Mouse (Mus musculus) ES-CJ7 (cell line): ENCODE measurements at regions not wholly inside any gene's neighbourhood (a gene's known extent, or its start where the extent isn't known, plus 50 kb on each side); places are given as distances from the start of the nearest gene placed in this dataset.

Experiments
- DNase-seq: peaks from one replicate; pipeline ENCODE4 v3.0.0; 2011; ENCODE audit warnings: low read depth, low spot score

DNA sequence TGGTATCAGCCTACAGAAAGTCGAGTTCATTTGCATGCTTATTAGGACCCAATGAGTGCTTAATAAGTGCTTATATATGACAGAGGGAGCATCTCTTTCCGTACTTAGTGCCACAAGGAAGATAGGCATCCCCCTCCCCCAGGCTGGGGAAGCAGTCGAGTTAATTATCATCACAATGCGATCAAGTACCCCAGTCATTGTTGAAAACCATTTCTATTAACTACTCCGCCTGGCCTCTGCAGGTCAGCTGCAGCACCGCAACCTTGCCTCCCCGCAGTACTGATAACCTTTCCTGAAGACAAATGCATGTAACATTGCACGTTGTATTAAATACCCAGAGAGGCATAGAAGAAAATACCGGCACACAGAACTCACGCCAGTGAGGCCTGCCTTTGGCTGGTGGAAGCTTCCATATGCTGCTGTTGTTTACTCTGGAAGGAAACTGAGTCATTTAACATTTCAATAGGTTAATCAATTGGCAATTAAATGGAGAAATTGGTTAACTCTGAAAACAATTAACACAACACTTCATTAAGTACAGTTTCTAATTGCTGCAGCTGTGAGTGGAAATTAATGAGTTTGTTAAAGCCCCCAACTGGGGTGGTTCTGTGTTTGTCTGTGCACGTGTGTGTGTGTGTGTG is 80.6 kb upstream of the Otx2 start:
- DNase-seq, result peak; percentile 93

DNA sequence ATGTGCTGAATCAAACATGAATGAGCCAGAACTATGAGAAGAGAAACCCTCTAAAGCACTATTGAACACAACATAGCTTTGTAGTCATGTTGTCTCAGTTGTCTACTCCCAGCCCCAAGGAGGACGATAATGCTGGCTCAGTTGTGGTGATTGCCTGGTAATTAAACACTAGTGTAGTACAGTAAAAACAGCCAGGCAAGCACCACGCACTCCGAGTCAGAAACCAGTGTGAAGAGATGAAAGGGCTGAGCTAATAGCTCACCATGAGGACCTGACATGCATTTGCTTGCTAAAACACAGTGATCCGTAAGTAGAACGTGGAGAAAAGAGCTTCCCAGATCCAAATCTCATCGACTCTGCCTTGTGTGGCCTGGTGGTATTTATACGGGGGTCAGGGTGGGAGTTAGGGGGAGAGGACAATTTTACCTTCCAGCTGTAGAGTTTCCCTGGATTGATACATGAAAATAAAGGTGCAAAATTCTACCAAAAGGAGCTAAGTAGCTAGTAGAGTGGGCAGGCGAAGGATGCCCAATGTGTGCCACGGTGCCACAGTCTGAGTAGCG is 80.0 kb upstream of the Otx2 start:
- peak; percentile 19 for DNase-seq

DNA sequence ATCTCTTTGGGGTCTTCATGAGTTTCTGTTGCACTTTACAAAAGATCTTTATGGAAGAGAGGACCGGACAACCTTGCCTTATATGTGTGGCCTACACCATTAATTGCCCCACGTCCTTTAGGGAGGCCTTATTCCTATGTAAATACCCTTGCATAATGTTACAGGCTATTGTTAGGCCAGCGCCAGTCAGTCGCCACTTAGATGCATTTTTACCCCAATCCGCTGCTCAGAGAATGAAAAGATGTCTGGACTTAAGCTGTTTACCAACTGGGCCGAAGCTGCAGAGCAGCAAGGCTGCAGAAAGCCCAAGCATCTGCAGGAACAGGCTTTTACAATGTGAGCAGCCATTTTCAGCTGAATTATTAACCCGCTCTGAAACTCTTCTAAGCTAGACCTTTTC is 79.5 kb upstream of the Otx2 start:
- no peak for DNase-seq

DNA sequence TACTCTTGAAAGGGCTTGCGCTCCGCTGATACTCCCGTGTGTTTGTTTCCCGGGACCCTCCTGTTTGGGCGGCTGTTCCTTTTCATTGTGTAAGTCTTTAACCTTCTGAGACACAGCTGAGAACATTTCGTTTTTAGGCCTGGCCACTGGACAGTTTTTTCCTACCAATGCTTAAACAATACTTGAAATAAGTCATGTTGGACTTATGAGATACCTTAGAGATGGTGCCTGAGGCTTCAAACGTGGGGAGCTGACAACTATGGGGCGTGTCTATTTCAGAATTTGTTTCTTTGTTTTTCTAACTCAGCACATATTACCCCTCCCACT is 78.9 kb upstream of the Otx2 start:
- no peak for DNase-seq

DNA sequence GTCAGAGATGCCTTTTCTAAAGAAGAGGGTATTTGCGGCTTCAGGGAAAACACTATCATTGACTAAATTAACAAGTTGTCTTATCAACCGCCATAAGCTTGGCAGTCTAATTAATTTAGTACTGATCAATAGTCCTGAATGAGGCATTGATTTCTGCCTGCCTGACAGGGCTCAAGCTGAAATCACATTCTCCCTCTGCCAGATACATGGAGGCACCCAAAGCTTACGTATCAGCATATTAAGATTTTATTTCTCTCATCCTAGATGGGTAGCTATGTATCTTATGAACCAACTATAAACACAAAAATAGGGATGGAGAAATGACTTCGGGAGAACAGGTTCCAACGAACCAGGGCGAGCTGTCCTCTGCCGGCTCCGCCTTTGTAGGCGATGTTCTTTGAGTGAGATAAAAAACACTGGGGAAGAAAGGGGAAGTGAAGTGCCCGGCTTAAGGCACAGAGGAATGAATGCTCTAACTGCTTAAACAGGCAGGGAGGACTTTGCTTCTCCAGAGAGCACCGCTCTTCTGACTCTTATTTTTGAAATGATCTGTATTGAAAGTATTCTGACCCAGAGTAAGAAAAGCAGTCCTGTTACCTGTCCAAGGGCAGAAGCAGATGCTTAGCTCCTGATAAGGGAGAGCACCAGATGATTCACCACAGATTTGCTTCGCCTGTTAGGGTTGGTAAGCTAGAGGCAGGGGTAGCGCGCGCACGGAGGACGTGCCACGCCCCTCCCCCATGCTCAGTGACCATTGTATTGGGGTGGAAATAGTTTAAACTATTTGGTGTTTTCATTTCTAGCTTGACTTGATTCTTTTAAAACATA is 78.3 kb upstream of the Otx2 start:
- DNase-seq, result no peak

DNA sequence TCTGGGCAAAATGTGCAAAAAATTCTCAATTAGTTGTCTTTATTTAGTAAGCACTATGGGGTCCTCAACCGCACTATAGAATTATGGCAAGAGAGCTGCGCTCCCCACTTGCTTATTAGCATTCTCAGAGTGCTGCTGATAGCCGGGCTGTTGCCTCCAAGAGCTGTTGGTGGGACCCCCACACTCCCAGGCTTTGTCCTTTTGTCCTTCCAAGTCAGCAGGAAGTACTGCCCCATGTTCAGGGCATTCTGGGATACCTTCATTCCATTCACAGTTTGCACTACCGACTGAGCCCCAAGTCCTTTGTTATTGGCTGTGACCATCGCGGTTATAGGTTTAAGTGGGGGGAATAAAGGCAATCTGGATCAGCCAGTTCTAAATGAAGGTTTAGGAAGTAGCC is 77.4 kb upstream of the Otx2 start:
- no peak for DNase-seq

DNA sequence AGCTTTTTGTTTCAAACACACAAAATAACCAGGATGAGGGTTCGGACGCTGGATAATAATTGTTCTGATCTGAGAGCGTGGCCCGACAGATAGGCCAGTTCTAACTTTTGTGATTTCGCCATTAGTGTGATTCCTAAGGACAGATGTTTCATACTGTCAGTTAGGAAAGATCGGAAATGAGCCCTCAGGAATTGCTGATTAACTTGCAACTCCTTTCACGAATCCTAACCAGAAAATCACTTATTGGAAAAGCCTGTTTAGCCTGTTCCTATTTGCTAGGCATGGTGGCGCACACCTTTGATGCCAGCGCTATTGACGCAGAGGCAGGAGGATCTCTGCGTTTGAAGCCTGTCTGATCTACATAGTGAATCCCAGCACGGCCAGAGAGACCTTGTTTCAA is 75.4 kb upstream of the Otx2 start:
- peak; percentile 31 for DNase-seq

DNA sequence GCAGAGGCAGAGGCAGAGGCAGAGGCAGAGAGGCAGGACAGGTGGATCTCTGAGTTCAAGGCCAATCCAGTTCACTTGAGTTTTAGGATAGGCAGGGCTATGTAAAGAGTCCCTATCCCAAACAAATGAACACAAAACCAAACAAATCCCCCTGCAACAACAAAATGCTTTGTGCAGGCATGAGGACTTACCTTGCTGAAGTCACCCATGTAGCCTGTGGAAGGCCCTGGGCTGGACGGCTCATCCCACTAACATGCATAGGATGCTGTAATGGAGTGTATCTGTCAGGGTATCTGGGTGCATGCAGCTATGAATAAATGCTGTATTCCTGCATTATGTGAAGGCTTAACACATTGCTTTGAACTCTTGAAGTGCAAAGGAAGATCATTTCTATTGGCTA is 74.3 kb upstream of the Otx2 start:
- DNase-seq, result no peak

DNA sequence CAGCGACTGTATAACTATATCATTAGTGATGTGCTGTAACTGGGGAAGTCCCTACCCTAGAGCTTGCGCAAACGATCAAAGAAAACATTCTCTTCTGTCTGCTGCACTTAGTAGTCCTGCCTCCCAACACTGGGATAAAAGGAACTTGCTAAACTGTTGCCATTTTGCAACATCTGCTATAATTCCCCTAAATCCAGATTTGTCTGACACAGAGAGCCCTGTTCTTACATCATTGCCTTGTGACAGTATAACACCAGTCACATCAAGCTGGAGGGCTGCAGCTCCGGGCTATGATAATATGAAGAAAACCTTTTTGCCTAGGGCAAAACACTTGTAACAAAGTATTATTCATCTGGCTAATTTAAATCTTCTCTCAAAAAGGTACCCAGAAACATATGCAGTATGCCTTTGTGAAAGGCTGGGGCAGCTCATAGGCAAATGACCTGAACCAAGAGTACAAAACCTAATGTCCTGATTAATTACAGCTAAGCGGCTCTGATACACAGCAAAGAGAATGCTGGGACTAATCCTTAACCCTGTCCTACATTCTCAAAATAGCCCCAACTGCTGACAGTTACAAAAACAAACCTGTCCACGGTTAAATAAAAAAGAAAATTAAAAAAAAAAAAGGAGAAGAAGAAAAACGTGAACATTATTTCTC is 67.5 kb upstream of the Otx2 start:
- no peak for DNase-seq

DNA sequence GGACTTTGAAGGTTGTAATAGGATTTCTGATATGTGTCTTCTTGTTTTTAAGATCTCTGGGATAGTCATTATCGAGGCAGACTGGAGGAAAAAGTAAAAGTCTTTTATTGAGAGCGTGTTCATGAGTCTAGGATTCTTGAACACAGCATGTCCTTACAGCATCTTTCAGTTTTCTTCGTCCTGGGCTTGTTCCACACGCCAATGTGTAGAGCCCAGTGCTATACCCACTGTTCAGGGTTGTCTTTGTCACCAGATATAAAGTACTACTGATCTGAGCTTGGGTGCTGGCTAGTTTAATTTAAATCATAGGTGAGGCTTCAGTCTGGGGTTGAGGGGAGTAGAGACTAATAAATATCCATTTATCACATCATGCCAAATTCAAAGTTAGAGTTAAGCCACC is 65.5 kb upstream of the Otx2 start:
- no peak for DNase-seq

DNA sequence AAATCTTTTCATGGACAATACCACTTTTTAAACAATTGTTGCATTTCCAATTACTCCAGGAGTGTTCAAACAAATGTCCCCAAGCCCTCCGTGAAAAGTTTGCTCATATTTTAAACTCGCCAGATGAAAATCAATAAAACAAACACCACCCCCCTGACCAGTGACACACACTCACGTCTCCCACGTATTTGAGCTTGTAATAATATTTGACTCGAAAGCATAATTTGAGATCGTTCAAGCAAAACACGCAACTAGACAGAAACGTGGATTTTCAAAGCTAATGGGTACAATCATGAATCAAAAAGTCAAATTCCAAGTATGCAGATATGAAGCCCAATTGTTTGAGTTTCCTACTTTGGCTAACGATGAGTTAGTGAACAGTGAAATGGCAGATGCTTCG is 65.0 kb upstream of the Otx2 start:
- DNase-seq, result no peak

DNA sequence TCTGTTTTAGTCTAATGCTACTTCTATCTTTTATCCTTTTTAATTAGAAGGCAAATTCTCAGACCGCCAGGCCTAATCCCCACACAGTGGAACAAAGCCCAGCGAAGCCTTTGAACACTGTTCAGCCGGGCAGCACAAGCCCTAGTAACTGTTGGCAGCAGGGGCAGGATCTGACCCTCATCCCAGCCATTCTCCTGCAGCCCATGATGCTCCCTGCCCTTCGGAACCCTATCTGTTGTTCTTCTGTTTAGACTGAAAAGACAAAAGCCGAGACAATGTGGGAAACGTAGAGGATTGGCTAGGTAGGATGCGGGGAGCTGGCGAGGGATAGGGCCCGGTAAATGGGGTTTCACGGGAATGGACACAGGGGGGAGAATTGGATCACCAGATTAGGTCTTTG is 64.6 kb upstream of the Otx2 start:
- DNase-seq, result no peak

DNA sequence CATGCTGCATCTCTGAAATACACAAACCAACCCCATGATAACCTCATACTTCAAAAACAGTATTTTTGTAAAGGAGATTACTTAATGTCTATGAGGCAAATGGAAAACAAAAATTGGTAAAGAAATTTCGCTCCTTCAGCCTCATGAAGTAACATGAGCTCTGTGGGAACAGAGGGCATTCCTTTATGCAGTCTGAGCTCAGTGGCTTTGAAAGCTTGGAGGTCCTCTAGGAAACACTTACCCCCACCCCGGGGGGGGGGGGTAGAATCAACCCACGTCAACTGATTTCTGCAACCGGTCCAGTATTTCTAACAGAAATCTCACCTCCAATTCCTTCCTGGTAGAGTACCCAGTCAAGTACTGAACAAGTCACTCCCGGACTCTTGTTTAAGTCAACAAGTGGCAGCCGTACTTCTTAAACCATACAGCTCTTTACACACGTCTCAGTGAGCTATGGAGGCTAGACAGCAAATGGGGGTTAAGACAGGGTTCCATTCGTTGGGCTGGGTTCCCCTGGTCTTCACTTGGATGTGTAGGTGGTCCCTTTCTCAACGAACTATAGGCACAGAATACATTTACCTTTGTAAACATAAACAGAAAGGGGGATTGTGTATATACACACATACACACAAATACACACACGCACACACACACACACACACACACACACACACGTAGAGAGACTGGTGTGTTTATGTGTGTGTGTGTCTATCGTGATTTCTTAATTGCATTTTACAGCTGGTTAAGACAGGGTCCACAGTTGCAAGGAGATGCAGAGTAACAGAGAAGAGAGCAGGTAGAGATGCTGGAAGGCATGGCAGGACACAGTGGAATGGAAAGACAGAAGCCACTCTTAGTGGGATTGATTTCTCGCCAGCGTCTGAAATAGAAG is 63.6 kb upstream of the Otx2 start:
- no peak for DNase-seq

DNA sequence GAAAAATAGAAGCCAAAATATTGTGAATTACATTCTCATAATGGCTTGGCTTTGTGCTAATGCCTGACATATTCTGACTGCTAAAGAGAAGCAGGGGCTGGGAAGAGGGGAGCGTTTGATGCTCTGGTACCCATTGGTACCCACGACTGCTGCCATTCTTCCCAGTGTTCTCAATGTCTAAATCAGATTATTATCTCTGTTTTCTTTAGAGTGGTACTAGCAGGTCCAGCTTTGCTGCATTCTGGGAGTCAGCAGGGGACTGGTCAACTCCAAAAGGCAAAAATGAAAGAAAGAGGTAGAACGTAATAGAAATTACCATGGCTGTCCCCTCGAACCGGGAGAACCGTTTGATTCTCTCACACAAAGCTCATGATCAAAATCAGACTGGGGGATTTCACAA is 62.6 kb upstream of the Otx2 start:
- DNase-seq, result no peak

DNA sequence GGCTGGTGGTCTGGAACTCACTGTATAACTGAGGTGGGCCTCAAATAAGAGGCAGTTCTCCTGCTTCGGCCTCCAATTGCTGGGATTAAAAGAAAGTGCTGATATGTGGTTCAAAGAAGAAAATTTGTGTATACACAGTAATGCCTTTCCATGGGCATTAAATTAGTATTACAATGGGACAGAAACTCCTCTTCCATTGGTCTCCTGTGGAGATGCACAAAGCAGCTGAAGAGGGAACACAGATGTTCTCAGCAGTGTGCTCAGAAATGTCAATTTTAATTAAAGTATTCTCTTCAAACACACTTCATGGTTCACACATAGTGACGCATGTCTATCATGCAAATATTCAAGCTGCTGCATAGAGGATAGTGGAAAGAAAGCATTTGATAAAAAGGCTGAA is 56.4 kb upstream of the Otx2 start:
- peak; percentile 17 for DNase-seq
